Mouse (Mus musculus) WW6 (cell line): Measurements from ENCODE around the gene Thy1.

ENCODE experiments used
- DNase-seq: peaks from one replicate; pipeline ENCODE4 v3.0.0-alpha.2; 2013; ENCODE audit warnings: low read depth, low spot score

Thy1 gene

GRCm38 (mm10) chr9:44067241-44067959, 24.2 kb downstream of the Thy1 start:
- DNase-seq, result no peak

DNA sequence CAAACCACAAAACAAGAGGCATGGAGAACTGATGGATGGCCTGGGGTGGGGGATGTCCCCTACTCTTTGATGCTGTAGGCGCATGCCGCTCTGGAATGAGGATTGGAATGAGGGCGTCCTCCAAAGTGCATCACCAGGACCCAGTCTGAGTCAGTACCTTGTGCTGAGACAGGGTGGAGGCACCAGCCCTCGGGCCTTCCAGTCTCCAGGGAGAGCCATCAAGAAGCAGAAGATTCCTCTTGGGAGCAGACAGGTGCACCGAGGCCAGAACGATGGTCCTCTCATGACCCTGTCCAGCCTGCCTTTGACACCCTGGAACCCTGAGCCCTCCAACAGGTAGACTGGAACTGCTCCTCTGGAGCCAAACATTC, 24.8 kb downstream of the Thy1 start:
- DNase-seq, result no peak

GRCm38 (mm10) chr9:44069252-44069651, 26.1 kb downstream of the Thy1 start:
- DNase-seq, result no peak

GRCm38 (mm10) chr9:44070113-44070843, 27.1 kb downstream of the Thy1 start:
- DNase-seq, result no peak

DNA sequence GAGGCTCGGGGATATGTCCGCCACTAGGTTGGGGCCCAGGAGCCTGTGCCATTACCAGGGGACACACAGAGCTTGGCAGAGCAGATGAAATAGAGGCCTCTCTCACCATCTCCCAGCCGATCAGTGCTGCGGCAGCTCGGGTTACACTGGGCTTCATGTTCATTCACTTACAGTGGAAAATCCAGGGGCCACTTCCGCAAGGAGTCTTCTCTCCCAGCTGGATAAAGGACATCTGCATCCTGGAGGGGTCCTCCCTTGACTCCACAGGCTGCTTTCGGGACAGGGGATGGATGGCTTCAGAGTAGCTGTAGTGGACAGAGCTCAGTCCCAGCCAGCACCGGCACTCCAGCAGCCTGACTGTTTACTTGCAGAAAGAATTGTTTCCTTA, 27.7 kb downstream of the Thy1 start:
- no peak for DNase-seq

GRCm38 (mm10) chr9:44071914-44072598, 28.9 kb downstream of the Thy1 start:
- DNase-seq, result no peak

- no peak for DNase-seq
These were observed 29.4 kb downstream of the Thy1 start for GRCm38 (mm10) chr9:44072599-44072915.

DNA sequence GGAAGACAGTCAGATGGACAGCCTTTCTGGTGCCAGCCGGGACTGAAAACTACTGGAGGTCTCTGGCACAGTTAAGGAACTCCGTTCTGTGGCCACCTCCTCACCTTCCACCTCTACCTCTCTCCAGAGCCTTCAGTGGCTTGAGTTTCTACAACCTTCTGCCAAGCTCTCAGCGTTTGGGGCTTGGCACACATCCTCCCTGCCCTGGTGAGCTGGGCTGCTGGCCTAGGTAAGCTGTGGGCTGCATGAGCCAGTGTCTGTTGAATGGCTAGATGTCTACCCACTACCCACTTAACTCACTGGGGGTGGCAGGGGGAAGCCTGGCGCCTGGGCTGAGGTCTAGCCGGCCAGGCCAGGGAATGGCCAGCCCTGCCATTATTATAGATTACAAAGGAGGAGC, 29.9 kb downstream of the Thy1 start:
- DNase-seq, result no peak

GRCm38 (mm10) chr9:44074395-44075275, 31.5 kb downstream of the Thy1 start:
- no peak for DNase-seq

GRCm38 (mm10) chr9:44075276-44075995, 32.3 kb downstream of the Thy1 start:
- no peak for DNase-seq

GRCm38 (mm10) chr9:44075996-44076763, 33.0 kb downstream of the Thy1 start:
- DNase-seq, result no peak

DNA sequence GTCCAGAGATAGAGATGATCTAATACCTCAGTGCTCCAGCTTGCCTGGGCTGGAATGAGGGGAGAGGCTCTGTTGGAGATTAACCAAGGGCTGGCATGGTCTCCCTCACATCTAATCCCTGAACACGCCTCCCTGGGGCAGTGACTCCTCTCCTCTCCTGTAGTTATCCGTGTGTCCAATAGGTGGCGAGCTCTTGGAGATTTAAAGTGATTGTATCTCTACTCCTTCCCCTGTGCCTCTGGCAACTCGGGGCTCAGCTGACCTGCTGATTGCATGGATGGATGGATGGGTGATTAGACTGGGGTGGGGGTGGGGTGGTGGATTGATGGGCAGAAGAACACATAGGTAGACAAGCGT, 33.6 kb downstream of the Thy1 start:
- no peak for DNase-seq

GRCm38 (mm10) chr9:44077266-44077910, 34.2 kb downstream of the Thy1 start:
- DNase-seq, result no peak

GRCm38 (mm10) chr9:44078136-44078797, 35.1 kb downstream of the Thy1 start:
- no peak for DNase-seq

DNA sequence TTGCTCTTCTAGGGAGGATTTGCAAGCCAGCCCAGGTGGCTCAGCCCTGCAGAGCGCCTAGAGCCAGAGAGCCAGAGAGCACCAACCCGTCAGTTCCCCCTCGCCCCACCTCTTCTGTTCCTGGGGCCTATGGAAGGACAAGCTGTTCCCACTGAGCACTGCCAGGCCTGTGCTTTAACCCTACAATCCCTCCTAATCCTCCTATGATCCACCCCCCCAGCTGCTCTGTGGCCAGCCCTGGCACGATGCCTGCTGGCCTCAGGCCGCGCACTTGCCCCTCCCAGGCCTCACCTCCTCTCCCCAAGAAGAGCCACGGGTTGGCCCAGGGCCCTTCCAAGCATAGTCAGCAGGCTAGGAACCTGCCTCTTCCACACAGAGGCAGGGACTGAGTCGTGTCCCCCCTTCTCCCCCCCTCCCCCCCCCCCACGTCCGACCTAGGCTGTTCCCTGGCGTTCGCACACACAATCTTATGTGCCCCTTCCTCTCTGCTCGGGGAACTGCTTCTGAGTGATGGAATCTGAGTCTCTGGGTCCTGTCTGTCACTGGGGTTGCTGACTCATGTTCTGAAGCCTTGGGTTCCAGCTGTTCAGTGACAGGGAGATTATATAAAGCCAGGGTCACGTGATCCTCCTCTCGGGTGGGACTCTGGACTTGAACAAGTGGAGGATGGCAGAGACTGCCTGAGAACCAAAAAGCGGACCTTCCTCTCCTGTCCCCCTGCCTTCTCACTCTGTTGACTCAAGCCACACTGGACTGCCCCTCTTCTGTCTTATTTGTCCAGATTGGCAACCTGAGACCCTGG, 36.0 kb downstream of the Thy1 start:
- no peak for DNase-seq

DNA sequence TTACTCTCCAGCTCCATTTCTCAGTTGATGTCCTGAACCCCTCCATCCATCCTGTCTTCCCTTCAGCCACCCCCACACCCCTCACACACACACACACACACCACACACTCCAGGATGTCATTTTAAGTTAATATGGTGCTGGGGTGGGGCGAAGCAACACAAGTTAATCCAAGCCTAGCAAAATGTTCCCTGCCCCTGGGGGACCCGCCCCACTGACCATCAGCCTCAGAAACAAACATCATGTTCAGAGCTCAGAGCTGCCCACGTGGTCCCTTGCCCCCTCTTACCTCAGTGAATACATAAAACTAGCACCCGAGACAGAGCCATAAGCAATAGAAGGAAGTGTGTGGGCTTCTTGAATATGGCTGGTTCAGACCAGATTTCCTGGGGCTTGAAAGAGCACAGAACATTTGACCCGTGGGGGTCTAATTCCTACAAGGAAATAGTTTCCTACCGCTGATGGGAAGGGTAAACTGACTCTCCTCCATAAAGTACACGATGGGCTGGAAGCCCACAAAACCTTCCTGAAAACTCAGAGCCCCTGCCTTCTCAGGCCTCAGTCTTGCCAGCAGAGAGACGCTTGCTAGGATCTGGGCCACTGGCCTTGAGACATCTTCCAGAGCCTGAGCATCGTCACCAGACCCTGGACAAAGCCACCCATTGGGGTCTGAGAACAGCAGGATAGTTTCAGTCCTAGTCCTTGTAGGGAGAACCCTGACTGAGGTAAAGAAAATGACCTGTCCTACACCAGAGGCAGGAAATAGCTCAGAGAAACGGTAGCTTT, 37.0 kb downstream of the Thy1 start:
- no peak for DNase-seq

DNA sequence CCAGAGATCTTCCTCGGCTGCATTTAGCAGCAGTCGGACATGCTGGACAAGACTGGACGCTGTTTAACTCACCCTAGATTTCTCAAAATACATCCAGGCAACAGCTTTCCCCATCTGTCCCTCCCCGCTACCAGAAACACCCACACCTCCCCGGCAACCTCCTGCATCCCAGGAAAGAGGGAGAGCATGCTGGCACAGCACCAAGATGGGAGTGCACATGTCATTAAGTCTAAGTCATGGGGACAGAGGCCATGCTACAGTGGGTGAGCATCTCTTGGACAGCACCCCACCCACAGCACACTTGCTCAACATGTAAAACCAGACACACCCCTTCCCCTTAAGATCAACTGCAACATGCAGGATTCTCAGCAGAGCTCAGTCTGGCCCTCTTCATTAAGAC, 37.8 kb downstream of the Thy1 start:
- no peak for DNase-seq

DNA sequence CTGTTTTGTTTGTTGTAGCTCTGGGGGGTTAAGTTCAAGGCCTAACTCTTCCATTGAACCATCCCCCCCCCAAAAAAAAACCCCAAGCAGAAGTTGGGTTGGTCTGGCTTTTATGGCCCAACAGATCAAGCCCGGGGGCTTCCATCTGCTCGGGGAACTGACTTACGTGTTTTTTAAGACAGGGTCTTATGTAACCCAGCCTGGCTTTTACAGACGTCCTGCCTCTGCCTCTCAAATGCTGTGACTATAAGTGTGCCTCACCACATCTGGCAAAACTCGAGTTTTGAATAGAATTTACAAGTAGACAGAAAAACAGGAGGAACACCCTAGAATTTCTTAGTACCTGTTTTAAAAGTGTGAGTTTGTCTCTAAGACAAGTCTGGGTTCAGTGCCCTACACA, 38.4 kb downstream of the Thy1 start:
- DNase-seq, result no peak
